Mouse (Mus musculus) macrophage (primary cell): ENCODE measurements around the gene Zfp979. TPM values are rescaled to one million over a fixed set of nuclear protein-coding genes. Genes with fewer than 3 reads are reported as not detected.

ENCODE experiments used
- H3K27ac ChIP-seq: fragments of 350-480 bp; formaldehyde crosslinking; 2 replicates; pipeline ENCODE4 v1.9.0; 2021
- H3K36me3 ChIP-seq: fragments of 350-480 bp; formaldehyde crosslinking; 2 replicates; pipeline ENCODE4 v1.9.0; 2021; ENCODE audit errors: inconsistent target
- H3K4me3 ChIP-seq: fragments of 350-480 bp; formaldehyde crosslinking; 2 replicates; pipeline ENCODE4 v1.9.0; 2021; ENCODE audit errors: inconsistent target
- H3K79me2 ChIP-seq: fragments of 350-480 bp; formaldehyde crosslinking; 2 replicates; pipeline ENCODE4 v1.9.0; 2021; ENCODE audit errors: inconsistent target
- WGBS: methylation state at CpG from one replicate; pipeline ENCODE4 v1.1.7; 2026; ENCODE audit warnings: inconsistent platforms; ENCODE audit not compliant: missing documents; 5-methylcytosine and 5-hydroxymethylcytosine counted together
- polyA plus RNA-seq: library from polyadenylated mRNA; stranded (reverse); fragments of 250-400 nt; gene quantifications from 3 replicates; pipeline ENCODE4 v1.2.4, GENCODE M21; 2018; ENCODE audit warnings: inconsistent platforms

Zfp979 gene
- polyA plus RNA-seq, 1 experiment from 2014 or later: 1.7 TPM

DNA sequence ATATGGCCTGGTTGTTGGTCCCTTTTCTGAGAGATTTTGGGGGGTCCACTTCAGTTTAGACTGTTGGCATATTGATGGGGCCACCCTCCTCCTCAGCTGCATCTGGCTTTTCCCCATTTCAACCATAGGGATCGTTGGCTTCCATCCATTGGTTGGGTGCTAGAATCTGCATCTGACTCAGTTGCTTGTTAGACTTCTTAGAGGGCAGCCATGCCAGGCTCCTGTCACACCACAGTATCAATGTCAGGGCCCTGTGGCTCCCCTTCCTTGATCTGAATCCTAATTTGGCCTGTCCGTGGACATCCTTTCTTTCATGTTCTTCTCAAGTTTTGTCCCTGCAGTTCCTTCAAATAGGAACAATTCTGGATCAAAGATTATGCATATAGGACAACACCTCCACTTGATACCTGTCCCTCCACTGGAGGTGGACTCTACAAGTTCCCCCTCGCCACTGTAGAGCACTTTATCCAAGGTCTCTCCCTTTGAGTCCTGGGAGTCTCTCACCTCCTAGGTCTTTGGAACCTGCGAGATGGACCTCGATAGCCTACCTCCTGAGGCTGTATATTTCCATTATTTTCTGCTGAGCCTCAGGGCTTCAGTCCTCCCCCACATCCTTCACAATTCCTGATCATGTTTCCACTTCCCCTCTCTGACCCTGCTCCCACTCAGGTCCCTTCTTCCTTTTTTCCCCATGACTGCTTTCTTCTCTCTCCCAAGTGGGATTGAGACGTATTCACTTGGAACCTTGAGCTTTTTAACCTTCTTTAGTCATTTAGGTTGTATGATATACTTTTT is 76.7 kb downstream of the Zfp979 start:
- H3K36me3 ChIP-seq: no peaks in the 10 kb centered on the region
- H3K27ac ChIP-seq: no peak overlapping the region
- 75% methylated on average over 6 of the region's 6 CpGs for WGBS
- no peaks in the 10 kb centered on the region for H3K79me2 ChIP-seq
- H3K4me3 ChIP-seq: no peak overlapping the region

Other genes with a start within 250 kb of the Zfp979 start
- 0.21 to 0.39 TPM (median 0.25 TPM) in 3 replicates for gene Zfp982, start 150.1 kb downstream of the Zfp979 start, polyA plus RNA-seq
- not detected in 3 replicates for gene Gm16503, start 102.3 kb downstream of the Zfp979 start, polyA plus RNA-seq
- gene Zfp985, start 89.2 kb downstream of the Zfp979 start, polyA plus RNA-seq: not detected in 3 replicates
- gene Zfp534, start 60.0 kb upstream of the Zfp979 start, polyA plus RNA-seq: not detected in 3 replicates
- gene Zfp984, start 167.3 kb upstream of the Zfp979 start, polyA plus RNA-seq: 34.1 to 102 TPM (median 34.9 TPM) in 3 replicates
- 5.4 to 7.7 TPM (median 5.8 TPM) in 3 replicates for gene Zfp933, start 205.9 kb upstream of the Zfp979 start, polyA plus RNA-seq
- 6.2 to 15.8 TPM (median 11.0 TPM) in 3 replicates for gene Miip, start 226.3 kb upstream of the Zfp979 start, polyA plus RNA-seq
- 0.62 to 2.3 TPM (median 0.75 TPM) in 3 replicates for gene Fv1, start 226.5 kb upstream of the Zfp979 start, polyA plus RNA-seq